Mouse (Mus musculus) mature B cell (primary cell): ENCODE data around the gene Cenpv.

ENCODE experiments used
- in situ Hi-C: fragments of 300-500 bp; cut with MboI; formaldehyde crosslinking; loops from 2 replicates; pipeline ENCODE4 v1.14.3; 2019

Cenpv gene

GRCm38 (mm10) chr11:62554163-62554855 lies 15.2 kb upstream of the Cenpv start:
- in situ Hi-C loops = no loop called here

- in situ Hi-C loops = no loop called here
These were observed 14.6 kb upstream of the Cenpv start for GRCm38 (mm10) chr11:62553633-62554032.

- in situ Hi-C loops = no loop called here
These were observed 14.1 kb upstream of the Cenpv start for GRCm38 (mm10) chr11:62553186-62553585.

- in situ Hi-C loops = no loop called here
These were observed 12.4 kb upstream of the Cenpv start for GRCm38 (mm10) chr11:62551226-62552119.

GRCm38 (mm10) chr11:62550727-62551225 lies 11.7 kb upstream of the Cenpv start, which contains the start of gene Ubb:
TSS of gene Ubb (plus strand) at chr11:62551171.
- in situ Hi-C loops = no loop called here

DNA sequence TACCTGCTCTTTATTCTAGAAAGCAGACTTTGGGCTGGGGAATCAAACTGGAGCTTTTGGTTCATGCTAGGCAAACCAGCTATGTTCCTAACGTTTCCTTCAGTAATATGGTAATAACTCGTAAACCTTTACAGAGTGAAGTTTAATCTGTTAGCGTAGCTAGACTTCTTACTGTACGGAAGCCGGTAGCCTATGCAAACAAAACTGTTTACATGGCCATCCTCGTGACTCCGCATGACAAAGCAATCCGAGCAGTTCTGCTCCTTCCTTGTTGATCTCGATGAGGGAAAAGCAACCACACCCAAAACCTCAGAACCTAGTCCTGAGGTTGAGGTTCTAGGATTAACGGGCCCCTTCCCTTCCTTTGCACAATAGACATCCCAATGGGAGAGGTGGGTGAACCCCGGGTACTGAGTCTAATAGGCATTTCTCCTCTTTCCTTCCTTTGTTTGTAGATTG lies 11.2 kb upstream of the Cenpv start:
- in situ Hi-C loops = no loop called here

DNA sequence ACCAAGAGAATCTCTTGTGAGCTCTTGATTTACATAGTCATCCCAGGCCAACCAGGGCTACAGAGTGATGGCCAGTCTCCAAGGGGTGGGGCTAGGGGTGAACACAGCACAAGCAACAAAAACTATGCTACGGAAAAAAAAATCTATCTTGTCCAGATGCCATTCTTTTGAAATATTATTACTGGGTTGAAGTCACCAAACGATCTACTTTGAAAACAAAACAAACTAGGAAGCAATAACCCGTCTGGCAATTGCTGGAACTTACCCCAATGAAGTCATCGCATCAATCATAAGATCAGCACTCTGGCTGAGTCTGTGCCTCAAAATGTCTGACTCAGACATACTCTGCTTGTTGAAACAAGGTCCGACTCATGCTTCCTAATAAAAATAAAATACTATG lies 10.7 kb upstream of the Cenpv start:
- in situ Hi-C loops = no loop called here

DNA sequence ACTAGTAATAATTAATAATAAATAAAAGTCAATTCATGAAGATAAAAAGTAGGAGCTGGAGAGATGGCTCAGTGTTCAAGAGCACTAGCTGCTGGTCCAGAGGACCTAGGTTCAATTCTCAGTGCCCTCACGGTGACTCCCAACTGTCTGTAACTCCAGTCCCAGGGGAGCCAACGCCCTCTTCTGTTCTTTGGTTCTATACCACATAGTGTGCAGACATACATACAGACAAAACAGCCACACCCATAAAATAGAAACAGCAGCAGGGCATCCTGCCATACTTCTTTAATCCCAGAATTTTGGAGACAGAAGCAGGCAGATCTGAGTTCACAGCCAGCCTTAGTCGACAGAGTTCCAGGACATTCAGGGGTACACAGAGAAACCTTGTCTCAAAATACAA lies 4.9 kb upstream of the Cenpv start:
- in situ Hi-C loops = no loop called here

GRCm38 (mm10) chr11:62541581-62541980 lies 2.5 kb upstream of the Cenpv start:
- in situ Hi-C loops = no loop called here

DNA sequence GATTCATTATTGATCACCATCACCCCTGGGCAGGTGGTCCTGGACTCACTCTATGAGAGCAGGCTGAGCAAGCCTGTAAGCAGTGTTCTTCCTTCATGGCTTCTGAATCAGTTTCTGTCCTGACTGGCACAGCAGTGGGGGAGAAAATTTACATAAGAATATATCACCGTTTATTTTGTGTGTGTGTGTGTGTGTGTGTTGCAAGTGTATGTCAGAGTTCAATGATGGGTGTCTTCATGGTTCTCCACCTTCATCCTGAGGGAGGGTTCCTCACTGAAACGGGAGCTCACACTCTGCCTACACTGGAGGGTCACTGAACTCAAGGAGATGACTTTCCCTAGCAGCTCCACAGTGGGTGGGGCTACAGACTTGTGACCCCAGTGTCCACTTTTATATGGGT lies 1.9 kb upstream of the Cenpv start:
- in situ Hi-C loops = no loop called here

DNA sequence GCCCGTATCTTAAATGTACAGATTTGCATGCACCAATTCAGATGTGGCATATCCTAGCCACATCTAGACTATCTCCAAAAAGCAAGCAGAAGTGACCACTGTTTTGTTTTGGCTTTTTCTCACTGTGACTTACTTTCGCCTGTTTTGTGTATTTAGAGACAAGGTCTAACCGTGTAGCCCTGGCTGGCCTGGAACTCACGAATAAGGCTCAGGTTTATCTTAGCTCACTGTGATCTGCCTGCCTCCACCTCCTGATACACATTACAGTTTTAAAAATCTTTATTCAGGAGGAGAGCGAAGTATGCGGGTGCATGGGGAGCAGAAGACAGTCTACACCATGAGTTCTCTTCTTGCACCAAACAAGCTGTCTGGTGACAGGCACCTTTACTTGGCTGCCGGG lies 1.1 kb upstream of the Cenpv start:
- in situ Hi-C loops = no loop called here

GRCm38 (mm10) chr11:62538321-62539088 lies 556 bp downstream of the Cenpv start:
- in situ Hi-C loops = no loop called here

GRCm38 (mm10) chr11:62537590-62537989 lies 1.5 kb downstream of the Cenpv start:
- in situ Hi-C loops = no loop called here

- in situ Hi-C loops = no loop called here
These were observed 2.0 kb downstream of the Cenpv start for GRCm38 (mm10) chr11:62537089-62537488.

DNA sequence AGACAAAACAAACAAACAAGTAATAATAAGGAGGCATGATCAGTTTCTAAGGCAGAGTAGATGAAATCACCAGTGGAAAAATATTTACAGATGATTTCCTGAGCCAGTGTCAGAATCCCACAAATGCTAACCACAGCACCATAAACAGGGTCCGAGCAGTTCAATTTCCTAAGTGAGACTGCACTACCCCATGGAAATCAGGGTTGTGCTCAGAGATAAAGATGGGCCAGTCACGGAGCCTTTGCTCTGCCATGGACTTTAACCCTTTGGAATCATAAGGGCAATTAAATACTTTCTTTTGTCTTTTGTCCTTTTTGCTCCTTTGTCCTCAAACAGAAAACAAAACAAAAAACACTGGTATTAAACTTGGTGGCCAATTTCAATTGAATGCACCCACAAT lies 16.8 kb downstream of the Cenpv start:
- in situ Hi-C loops = no loop called here

- in situ Hi-C loops = no loop called here
These were observed 20.1 kb downstream of the Cenpv start for GRCm38 (mm10) chr11:62518991-62519390.

GRCm38 (mm10) chr11:62513311-62513710 lies 25.8 kb downstream of the Cenpv start:
- in situ Hi-C loops = no loop called here

GRCm38 (mm10) chr11:62512529-62513080 lies 26.5 kb downstream of the Cenpv start:
- in situ Hi-C loops = no loop called here

DNA sequence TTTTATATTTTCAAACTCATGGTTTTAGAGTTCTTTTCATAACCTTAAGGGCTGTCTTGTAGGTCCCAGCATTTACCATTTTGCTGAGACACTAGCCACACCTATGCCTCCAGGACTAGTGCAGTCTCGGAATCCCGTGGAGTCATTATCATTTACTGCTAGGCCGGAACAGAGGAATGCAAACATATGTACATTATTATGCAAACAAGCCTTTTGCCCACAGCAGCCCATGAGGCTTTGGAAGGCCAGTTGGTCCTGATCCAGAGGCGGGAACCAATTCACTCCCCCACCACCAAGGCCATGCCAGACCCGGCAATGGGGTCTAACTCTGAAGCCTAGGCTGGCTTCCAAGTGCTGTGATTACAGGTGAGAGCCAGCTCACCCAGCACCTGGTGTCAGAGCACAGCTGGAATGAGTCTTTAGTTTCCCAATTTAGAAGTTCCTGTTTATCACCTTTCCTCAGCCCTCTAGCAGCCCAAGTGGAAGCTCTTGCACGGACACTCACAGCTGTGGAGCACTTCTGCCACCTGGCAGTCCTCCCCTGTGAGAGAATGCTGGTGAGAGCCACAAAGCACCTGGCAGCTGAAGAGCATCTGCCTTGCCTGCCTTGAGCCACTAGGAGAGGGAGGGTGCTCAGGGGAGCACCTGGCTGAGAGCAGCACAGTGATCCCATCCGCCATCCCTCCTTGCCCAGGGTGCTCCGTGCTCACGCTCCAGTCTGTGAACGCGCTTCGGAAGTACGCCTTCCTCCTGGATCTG lies 27.4 kb downstream of the Cenpv start:
- in situ Hi-C loops = no loop called here

DNA sequence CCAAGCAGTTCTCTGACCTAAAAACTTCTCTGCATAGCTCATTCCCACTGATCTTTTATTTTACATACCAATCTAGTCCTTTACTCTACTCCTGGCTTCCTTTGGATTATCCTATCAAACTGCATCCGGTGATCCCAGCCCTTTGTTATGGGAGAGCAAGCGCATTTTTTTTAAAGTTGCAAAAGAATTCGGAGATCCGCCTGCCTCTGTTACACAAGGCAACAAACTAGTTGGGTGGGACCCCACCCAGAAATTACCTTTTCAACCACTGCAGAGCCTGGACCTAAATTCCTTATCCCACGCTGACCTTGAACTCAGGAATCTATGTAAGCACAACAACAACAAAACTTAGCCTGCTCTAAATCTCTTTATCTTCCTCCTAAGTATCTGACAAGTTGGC lies 28.1 kb downstream of the Cenpv start:
- in situ Hi-C loops = no loop called here

GRCm38 (mm10) chr11:62509571-62509970 lies 29.5 kb downstream of the Cenpv start:
- in situ Hi-C loops = no loop called here
